Mouse (Mus musculus): Measurements from ENCODE around the gene 5830411N06Rik. TPM values are rescaled to one million over a fixed set of nuclear protein-coding genes. Genes with fewer than 3 reads are reported as not detected.

Gene 5830411N06Rik
- polyA plus RNA-seq, 1 experiment from 2014 or later = not detected

GRCm38 (mm10) chr7:140220375-140220774 is 26.7 kb upstream of the 5830411N06Rik start:
- Histone ChIP-seq H3K27ac (replicated peaks; ENCODE audit: low read depth, low read length) (no peak overlapping the region), H3K27me3 (replicated peaks; ENCODE audit: control insufficient read depth, insufficient read depth, low read length) (no peaks in the 10 kb centered on the region), H3K4me3 (ENCODE audit: low read depth, low read length) (no peak overlapping the region), H3K9ac (ENCODE audit: low read depth, low read length) (no peak overlapping the region), H3K36me3 (ENCODE audit: control insufficient read depth, insufficient read depth, low read length) (no peaks in the 10 kb centered on the region), H3K4me2 (ENCODE audit: low read depth, low read length) (no peak overlapping the region), H3K4me1 (ENCODE audit: control insufficient read depth, insufficient read depth, low read length) (no peaks in the 10 kb centered on the region), H3K9me3 (ENCODE audit: control insufficient read depth, low read length) (no peaks in the 10 kb centered on the region)
- ATAC-seq (ENCODE audit: low read depth) (no peak), DNase-seq (ENCODE audit: low spot score) (no peak)
- 79% methylated on average over 4 of the region's 4 CpGs for WGBS

DNA sequence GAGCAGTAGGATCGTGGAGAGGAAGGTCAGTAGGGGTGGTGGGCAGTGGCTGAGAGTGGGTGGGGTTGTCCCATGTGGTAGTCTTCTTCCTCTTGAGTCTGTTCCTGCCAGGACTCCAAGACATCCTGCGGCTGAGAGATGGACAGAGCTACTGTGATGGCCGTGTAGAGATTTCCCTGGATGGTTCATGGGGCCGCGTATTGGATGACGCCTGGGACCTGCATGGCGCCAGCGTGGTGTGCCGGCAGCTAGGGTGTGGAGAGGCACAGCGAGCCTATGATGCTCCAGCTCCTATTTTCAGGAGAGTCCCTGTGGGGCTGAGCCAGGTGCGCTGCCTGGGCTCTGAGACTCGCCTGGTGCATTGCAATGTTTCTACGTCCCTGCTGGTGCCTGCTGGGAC is 22.9 kb upstream of the 5830411N06Rik start:
- Histone ChIP-seq H3K27ac (replicated peaks; ENCODE audit: low read depth, low read length) (no peak overlapping the region), H3K27me3 (replicated peaks; ENCODE audit: control insufficient read depth, insufficient read depth, low read length) (no peaks in the 10 kb centered on the region), H3K9ac (ENCODE audit: low read depth, low read length) (no peak overlapping the region), H3K4me2 (ENCODE audit: low read depth, low read length) (no peak overlapping the region), H3K4me1 (ENCODE audit: control insufficient read depth, insufficient read depth, low read length) (no peaks in the 10 kb centered on the region), H3K36me3 (ENCODE audit: control insufficient read depth, insufficient read depth, low read length) (no peaks in the 10 kb centered on the region), H3K4me3 (ENCODE audit: low read depth, low read length) (no peak overlapping the region), H3K9me3 (ENCODE audit: control insufficient read depth, low read length) (no peaks in the 10 kb centered on the region)
- 85% methylated on average over 10 of the region's 13 CpGs for WGBS
- ATAC-seq (ENCODE audit: low read depth) = no peak
- DNase-seq (ENCODE audit: low spot score) = no peak

- ATAC-seq (ENCODE audit: low read depth) (no peak), DNase-seq (ENCODE audit: low spot score) (no peak)
- no peak overlapping the region for H3K9ac ChIP-seq (ENCODE audit: low read depth, low read length)
- H3K36me3 ChIP-seq (ENCODE audit: control insufficient read depth, insufficient read depth, low read length) = no peaks in the 10 kb centered on the region
- H3K4me3 ChIP-seq (ENCODE audit: low read depth, low read length) = no peak overlapping the region
- WGBS = 79% methylated on average over 13 of the region's 13 CpGs
- no peaks in the 10 kb centered on the region for H3K4me1 ChIP-seq (ENCODE audit: control insufficient read depth, insufficient read depth, low read length)
- H3K27ac ChIP-seq (replicated peaks; ENCODE audit: low read depth, low read length) = no peak overlapping the region
- no peak overlapping the region for H3K4me2 ChIP-seq (ENCODE audit: low read depth, low read length)
- no peaks in the 10 kb centered on the region for H3K9me3 ChIP-seq (ENCODE audit: control insufficient read depth, low read length)
- H3K27me3 ChIP-seq (replicated peaks; ENCODE audit: control insufficient read depth, insufficient read depth, low read length) = no peaks in the 10 kb centered on the region
Measured at GRCm38 (mm10) chr7:140228476-140228875, 18.6 kb upstream of the 5830411N06Rik start.

DNA sequence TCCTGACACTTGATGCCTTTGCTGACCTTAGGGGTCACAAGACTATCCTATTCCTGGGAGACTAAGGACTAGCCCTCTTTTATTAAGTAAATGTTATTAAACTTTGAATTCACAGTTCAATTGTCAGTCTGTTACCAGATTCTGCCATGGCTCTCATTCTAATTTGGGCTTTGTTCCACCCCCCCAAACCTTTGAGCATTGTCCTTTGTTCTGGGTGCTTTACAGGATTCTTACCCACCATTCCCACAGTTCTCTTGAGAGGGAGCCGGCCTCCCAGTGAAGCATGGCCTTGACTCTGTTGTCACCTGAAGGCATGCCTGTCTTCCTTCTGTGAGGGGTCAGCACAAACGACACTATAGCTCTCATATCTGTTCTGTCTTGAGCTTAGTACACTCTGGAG is 16.1 kb upstream of the 5830411N06Rik start:
- 78% methylated on average over 2 of the region's 2 CpGs for WGBS
- Histone ChIP-seq H3K4me3 (ENCODE audit: low read depth, low read length) (no peak overlapping the region), H3K36me3 (ENCODE audit: control insufficient read depth, insufficient read depth, low read length) (no peaks in the 10 kb centered on the region), H3K27ac (replicated peaks; ENCODE audit: low read depth, low read length) (no peak overlapping the region), H3K4me1 (ENCODE audit: control insufficient read depth, insufficient read depth, low read length) (no peaks in the 10 kb centered on the region), H3K4me2 (ENCODE audit: low read depth, low read length) (no peak overlapping the region), H3K9me3 (ENCODE audit: control insufficient read depth, low read length) (no peaks in the 10 kb centered on the region), H3K9ac (ENCODE audit: low read depth, low read length) (no peak overlapping the region), H3K27me3 (replicated peaks; ENCODE audit: control insufficient read depth, insufficient read depth, low read length) (no peaks in the 10 kb centered on the region)
- ATAC-seq (ENCODE audit: low read depth) (no peak), DNase-seq (ENCODE audit: low spot score) (no peak)

- DNase-seq (ENCODE audit: low spot score) (no peak), ATAC-seq (ENCODE audit: low read depth) (no peak)
- Histone ChIP-seq H3K4me3 (ENCODE audit: low read depth, low read length) (no peak overlapping the region), H3K27ac (replicated peaks; ENCODE audit: low read depth, low read length) (no peak overlapping the region), H3K9ac (ENCODE audit: low read depth, low read length) (no peak overlapping the region), H3K4me1 (ENCODE audit: control insufficient read depth, insufficient read depth, low read length) (no peaks in the 10 kb centered on the region), H3K36me3 (ENCODE audit: control insufficient read depth, insufficient read depth, low read length) (no peaks in the 10 kb centered on the region), H3K27me3 (replicated peaks; ENCODE audit: control insufficient read depth, insufficient read depth, low read length) (no peaks in the 10 kb centered on the region), H3K9me3 (ENCODE audit: control insufficient read depth, low read length) (no peaks in the 10 kb centered on the region), H3K4me2 (ENCODE audit: low read depth, low read length) (no peak overlapping the region)
- WGBS = 94% methylated on average over 3 of the region's 3 CpGs
Measured at GRCm38 (mm10) chr7:140233696-140234095, 13.4 kb upstream of the 5830411N06Rik start.

- H3K36me3 ChIP-seq (ENCODE audit: control insufficient read depth, insufficient read depth, low read length) = no peaks in the 10 kb centered on the region
- H3K27ac ChIP-seq (replicated peaks; ENCODE audit: low read depth, low read length) = no peak overlapping the region
- ATAC-seq (ENCODE audit: low read depth) = no peak
- H3K4me2 ChIP-seq (ENCODE audit: low read depth, low read length) = no peak overlapping the region
- H3K9ac ChIP-seq (ENCODE audit: low read depth, low read length) = no peak overlapping the region
- H3K4me1 ChIP-seq (ENCODE audit: control insufficient read depth, insufficient read depth, low read length) = no peaks in the 10 kb centered on the region
- no peak for DNase-seq (ENCODE audit: low spot score)
- WGBS = 76% methylated on average over 7 of the region's 7 CpGs
- no peaks in the 10 kb centered on the region for H3K9me3 ChIP-seq (ENCODE audit: control insufficient read depth, low read length)
- no peak overlapping the region for H3K4me3 ChIP-seq (ENCODE audit: low read depth, low read length)
- no peaks in the 10 kb centered on the region for H3K27me3 ChIP-seq (replicated peaks; ENCODE audit: control insufficient read depth, insufficient read depth, low read length)
Measured at GRCm38 (mm10) chr7:140253780-140254299, 6.8 kb downstream of the 5830411N06Rik start.

GRCm38 (mm10) chr7:140295746-140296145 is 48.7 kb downstream of the 5830411N06Rik start:
- no peak overlapping the region for H3K4me3 ChIP-seq (ENCODE audit: low read depth, low read length)
- no peak overlapping the region for H3K4me2 ChIP-seq (ENCODE audit: low read depth, low read length)
- no peak overlapping the region for H3K9ac ChIP-seq (ENCODE audit: low read depth, low read length)
- H3K27ac ChIP-seq (replicated peaks; ENCODE audit: low read depth, low read length) = no peak overlapping the region
- no peaks in the 10 kb centered on the region for H3K9me3 ChIP-seq (ENCODE audit: control insufficient read depth, low read length)
- WGBS = 88% methylated on average over 9 of the region's 9 CpGs
- no peak for ATAC-seq (ENCODE audit: low read depth)
- no peaks in the 10 kb centered on the region for H3K4me1 ChIP-seq (ENCODE audit: control insufficient read depth, insufficient read depth, low read length)
- DNase-seq (ENCODE audit: low spot score) = no peak
- no peaks in the 10 kb centered on the region for H3K36me3 ChIP-seq (ENCODE audit: control insufficient read depth, insufficient read depth, low read length)
- no peaks in the 10 kb centered on the region for H3K27me3 ChIP-seq (replicated peaks; ENCODE audit: control insufficient read depth, insufficient read depth, low read length)

GRCm38 (mm10) chr7:140296876-140297275 is 49.8 kb downstream of the 5830411N06Rik start:
- WGBS = 74% methylated on average over 6 of the region's 6 CpGs
- ATAC-seq (ENCODE audit: low read depth) = no peak

GRCm38 (mm10) chr7:140299416-140299815 is 52.3 kb downstream of the 5830411N06Rik start:
- H3K9me3 ChIP-seq (ENCODE audit: control insufficient read depth, low read length) = no peaks in the 10 kb centered on the region
- ATAC-seq (ENCODE audit: low read depth) = no peak
- no peak overlapping the region for H3K9ac ChIP-seq (ENCODE audit: low read depth, low read length)
- H3K4me1 ChIP-seq (ENCODE audit: control insufficient read depth, insufficient read depth, low read length) = no peaks in the 10 kb centered on the region
- H3K36me3 ChIP-seq (ENCODE audit: control insufficient read depth, insufficient read depth, low read length) = no peaks in the 10 kb centered on the region
- 85% methylated on average over 3 of the region's 3 CpGs for WGBS
- no peak for DNase-seq (ENCODE audit: low spot score)
- no peak overlapping the region for H3K27ac ChIP-seq (replicated peaks; ENCODE audit: low read depth, low read length)
- no peaks in the 10 kb centered on the region for H3K27me3 ChIP-seq (replicated peaks; ENCODE audit: control insufficient read depth, insufficient read depth, low read length)
- no peak overlapping the region for H3K4me2 ChIP-seq (ENCODE audit: low read depth, low read length)
- H3K4me3 ChIP-seq (ENCODE audit: low read depth, low read length) = no peak overlapping the region

More at GRCm38 (mm10) chr7:140296876-140297275, 49.8 kb downstream of the 5830411N06Rik start:
- no peak for DNase-seq (ENCODE audit: low spot score)
- Histone ChIP-seq H3K9me3 (ENCODE audit: control insufficient read depth, low read length) (no peaks in the 10 kb centered on the region), H3K4me1 (ENCODE audit: control insufficient read depth, insufficient read depth, low read length) (no peaks in the 10 kb centered on the region), H3K27me3 (replicated peaks; ENCODE audit: control insufficient read depth, insufficient read depth, low read length) (no peaks in the 10 kb centered on the region), H3K4me3 (ENCODE audit: low read depth, low read length) (no peak overlapping the region), H3K27ac (replicated peaks; ENCODE audit: low read depth, low read length) (no peak overlapping the region), H3K9ac (ENCODE audit: low read depth, low read length) (no peak overlapping the region), H3K36me3 (ENCODE audit: control insufficient read depth, insufficient read depth, low read length) (no peaks in the 10 kb centered on the region), H3K4me2 (ENCODE audit: low read depth, low read length) (no peak overlapping the region)

Data from embryonic facial prominence, embryonic 14.5 days (tissue).